Mouse (Mus musculus) skeletal muscle tissue, adult 2 months (tissue): Measurements from ENCODE around the gene Prom2.
A peak's percentile ranks its signal among the peaks of the same experiment; 100 is the strongest.

ENCODE experiments used
- DNase-seq: peaks from one replicate; pipeline ENCODE4 v3.0.0-alpha.2; 2012; ENCODE audit warnings: low read depth, low spot score

Prom2 gene

GRCm38 (mm10) chr2:127523950-127524729 is 17.1 kb downstream of the Prom2 start:
- peak; percentile 21 for DNase-seq

- no peak for DNase-seq
Measured at GRCm38 (mm10) chr2:127522006-127522441, 19.2 kb downstream of the Prom2 start, which contains the start of gene Kcnip3. Gene Kcnip3, minus strand, starts transcription at chr2:127522094.

GRCm38 (mm10) chr2:127521172-127522005 is 19.9 kb downstream of the Prom2 start:
- DNase-seq = no peak

DNA sequence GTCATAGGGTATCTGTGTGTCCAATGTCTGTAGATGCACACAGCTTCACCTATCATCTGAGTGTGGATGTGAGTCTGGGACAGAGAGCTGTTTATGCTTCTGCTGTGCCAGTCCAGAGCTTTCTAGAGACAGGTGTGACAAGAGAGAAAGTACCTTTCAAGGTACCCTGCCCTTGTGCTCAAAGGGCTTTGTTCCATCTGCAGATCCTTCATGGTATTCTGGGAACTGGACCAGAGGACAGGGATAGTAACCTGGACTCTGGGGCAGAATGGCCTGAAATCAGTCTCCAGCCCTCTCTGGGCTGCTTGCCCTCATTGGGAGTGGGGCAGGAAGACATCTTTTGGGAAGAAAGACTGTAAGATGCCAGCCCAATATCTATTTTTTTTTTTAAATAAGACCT is 21.1 kb downstream of the Prom2 start:
- DNase-seq = no peak

- no peak for DNase-seq
Measured at GRCm38 (mm10) chr2:127519308-127519707, 22.0 kb downstream of the Prom2 start.

DNA sequence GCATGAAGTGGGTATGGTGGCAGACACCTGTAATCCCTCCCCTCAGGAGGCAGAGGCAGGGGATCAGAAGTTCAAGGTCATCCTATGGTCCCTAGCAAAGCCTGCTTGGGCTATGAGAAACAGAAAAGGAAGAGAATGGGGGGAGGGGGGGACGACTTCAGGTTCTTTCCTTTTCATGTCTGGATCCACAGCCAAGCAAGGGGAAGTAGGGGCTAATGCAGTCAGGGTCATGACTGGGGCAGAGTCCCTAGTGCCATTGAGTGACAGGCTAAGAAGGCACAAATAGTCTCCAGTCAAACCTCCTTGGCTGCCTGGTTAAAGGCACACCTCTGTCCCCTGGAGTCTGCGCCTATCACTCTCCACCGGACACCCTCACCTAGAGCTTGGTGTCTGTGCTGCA is 22.4 kb downstream of the Prom2 start:
- no peak for DNase-seq

- no peak for DNase-seq
Measured at GRCm38 (mm10) chr2:127518273-127518672, 23.0 kb downstream of the Prom2 start.

- no peak for DNase-seq
Measured at GRCm38 (mm10) chr2:127517081-127517480, 24.2 kb downstream of the Prom2 start.

- DNase-seq = no peak
Measured at GRCm38 (mm10) chr2:127514380-127515124, 26.7 kb downstream of the Prom2 start.

DNA sequence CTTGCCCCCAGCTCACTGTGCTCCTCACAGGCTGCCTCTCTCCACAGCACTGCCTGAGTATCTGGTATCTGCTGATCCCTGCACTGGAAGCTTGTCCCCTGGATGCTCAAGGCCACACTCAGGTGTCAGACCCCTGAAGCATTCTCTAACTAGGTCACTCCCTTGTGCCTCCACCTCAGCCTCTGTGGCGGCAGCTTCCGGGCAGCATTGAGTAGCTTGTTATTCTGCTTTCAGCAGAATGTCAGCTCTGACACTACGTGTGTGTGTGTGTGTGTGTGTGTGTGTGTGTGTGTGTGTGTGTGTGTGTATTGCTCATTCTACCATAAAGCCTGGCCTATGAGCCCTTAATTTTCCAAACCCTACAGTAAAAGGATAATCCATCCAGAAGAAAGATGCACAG is 28.0 kb downstream of the Prom2 start:
- DNase-seq = no peak

GRCm38 (mm10) chr2:127511426-127511825 is 29.8 kb downstream of the Prom2 start:
- no peak for DNase-seq

DNA sequence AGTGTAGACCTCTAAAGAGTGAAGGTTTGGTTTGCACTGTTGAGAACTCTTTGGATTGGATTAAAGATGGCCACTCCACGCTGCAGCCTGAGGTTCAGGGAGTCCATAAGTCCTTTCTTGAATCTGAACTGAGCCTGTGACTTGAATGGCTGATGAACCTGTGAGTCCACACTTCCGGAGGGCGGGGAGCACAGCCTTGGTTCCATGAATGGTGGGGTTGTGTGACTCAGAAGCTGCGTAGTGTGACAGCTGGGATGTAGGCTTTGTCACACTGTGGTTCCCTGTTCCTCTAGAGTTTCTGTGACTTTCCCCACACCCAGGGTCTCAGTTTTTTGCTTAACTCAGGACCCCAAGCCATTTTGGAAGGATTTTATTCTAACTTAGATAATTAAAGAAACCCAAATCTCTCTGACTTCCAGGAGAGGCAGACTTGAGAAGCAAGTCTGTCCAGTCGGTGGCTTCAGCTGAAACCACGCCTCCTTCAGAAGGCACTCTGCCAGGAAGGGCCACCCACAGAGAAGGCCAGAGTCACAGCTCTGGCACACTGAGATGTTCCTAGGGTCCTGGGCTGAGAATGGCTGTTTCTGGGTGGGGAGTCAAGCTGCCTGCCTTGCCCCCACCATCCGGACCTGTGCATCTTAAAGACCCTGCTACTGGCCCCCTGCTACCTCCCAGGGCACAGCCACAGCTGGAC is 33.2 kb downstream of the Prom2 start:
- DNase-seq = no peak

DNA sequence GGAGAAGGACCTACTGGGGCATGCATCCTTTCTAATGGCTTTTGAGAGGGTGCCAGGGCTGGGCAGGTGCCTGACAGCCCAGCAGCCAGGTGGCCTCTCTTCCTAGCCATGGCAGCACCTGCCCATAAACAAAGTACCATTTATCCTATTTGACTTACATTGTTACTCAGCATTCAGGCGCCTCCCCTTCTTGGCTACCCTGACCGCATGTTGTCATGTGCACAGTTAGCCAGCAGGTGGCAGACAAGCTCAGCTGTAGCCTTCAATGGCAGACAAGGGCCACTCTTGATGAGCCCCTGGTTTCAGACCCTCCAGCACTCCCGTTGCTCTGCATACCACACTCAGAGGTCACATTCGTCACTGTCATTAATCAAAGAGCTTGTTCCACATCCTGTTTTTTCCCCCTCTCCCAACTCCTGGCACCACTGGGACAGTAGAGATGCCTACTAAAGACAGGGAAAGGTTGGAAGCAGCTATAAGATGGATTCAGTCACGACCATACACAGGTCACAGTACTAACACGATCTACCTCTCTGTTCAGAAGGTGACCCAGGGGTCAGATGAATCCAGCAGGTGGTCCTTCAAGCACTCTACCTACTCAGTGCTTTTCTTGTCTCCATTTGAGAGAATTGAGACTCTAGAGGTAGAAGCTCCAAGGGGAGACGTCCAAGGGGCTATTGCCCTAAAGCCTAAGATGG is 34.0 kb downstream of the Prom2 start:
- peak; percentile 34 for DNase-seq

DNA sequence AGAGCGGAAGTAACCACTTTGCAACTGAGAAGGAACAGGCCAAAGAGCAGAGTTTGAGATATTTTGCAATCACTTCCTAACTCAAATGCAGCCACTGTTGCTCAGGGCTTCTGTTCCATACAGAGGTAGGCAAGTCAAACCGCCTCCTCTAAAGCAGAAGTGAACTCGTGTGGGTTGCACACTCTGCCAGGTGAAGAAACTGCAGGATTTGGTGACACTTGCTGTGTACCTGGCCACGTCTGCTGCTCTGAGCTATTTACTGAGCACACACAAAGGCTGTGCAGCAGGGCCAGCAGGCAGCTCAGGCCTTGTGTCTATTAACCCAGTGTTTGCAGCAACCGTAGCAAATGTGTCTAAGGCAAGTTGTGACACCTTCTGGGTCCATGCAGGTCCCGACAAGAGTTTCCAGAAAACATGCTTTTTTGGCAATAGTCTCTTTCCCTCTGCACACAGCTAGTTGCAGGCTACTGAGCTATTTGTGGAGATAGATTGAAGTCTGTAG is 35.1 kb downstream of the Prom2 start:
- no peak for DNase-seq

- no peak for DNase-seq
Measured at GRCm38 (mm10) chr2:127505196-127505595, 36.1 kb downstream of the Prom2 start.

DNA sequence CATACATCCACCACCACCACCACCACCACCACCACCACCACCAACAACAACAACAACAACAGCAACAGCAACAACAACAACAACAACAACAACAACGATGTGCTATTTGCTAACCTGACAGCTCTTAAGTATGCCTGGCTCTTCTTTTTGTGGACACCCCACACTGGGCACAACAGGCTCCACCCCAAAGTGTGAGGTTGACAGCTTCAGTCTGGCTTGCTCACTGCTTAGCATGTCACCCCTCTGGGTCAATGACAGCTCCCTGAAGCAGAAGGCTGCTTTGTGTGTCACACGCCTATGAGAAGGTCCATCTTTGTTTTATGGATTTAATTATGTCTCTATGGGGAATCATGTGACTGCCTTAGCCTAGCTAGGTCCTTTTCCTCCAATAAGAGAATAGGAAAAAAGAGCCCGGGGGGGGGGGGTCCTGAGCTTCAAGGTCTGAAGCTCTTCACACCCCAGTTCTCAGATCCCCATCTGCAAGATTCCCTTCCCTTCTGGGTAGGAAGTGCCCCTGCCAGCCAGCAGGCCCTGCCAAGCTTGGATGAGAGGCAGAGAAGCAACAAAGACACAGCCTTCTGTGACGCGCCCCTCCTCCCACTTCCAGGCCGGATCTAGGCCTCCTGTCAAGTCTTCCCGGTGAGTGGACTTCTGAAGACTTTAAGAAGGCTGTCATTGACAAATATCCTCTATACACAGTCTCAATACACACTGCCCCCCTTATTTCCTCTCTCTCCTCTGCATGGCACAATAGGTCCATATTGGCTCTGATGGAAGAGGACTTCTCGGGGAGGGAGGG is 37.3 kb downstream of the Prom2 start:
- DNase-seq = no peak

DNA sequence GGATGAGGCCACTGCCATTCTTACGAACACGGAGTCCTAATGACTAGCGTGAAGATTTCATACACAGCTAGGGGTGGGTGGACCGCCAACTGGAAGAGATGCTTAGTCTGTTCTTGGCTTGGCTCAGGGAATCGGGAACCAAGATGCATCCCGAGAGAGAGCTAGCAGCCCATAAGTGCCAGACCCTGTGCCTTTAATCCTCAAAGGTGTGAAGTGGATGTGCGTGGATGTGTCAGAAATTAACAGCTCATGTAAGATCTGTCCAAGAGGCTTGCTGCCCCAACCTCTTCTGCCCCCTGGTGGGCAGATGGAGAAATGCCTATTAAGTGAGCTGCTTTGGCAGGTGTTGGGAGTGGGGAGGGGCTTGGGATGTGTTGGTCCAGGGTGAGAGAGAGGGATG is 40.2 kb downstream of the Prom2 start:
- peak; percentile 43 for DNase-seq

GRCm38 (mm10) chr2:127498750-127499149 is 42.5 kb downstream of the Prom2 start:
- DNase-seq = no peak

GRCm38 (mm10) chr2:127496321-127496720 is 44.9 kb downstream of the Prom2 start:
- DNase-seq = no peak
